Mouse (Mus musculus) regulatory T cell (primary cell): ENCODE measurements around the gene Unc45b.
"Not testable (repeated sequence)": the region's sequence is repeated elsewhere in the genome, so short reads cannot be mapped to it uniquely, and the experiment has no call there.

ENCODE experiments used
- in situ Hi-C: fragments of 300-600 bp; cut with MboI, MseI; formaldehyde crosslinking; loops from one replicate; pipeline ENCODE4 v1.15.1; 2025; ENCODE audit warnings: high pct_unique_total_duplicates

The Unc45b gene

GRCm38 (mm10) chr11:82891936-82892335 lies 18.4 kb upstream of the Unc45b start, which contains the start of gene Fndc8:
Fndc8 (plus strand) TSS chr11:82892124.
- in situ Hi-C loops: loop anchor here (5.0 kb wide), 2 partner anchors 145 to 265 kb away; no protein-coding TSS in a partner anchor

- in situ Hi-C loops: no loop called here
These were observed 12.9 kb upstream of the Unc45b start for GRCm38 (mm10) chr11:82897478-82897877.

- in situ Hi-C loops: no loop called here
These were observed 10.6 kb upstream of the Unc45b start for GRCm38 (mm10) chr11:82899720-82900119.

GRCm38 (mm10) chr11:82901606-82902310 lies 8.6 kb upstream of the Unc45b start:
- in situ Hi-C loops: no loop called here

- in situ Hi-C loops: no loop called here
These were observed 5.4 kb upstream of the Unc45b start for GRCm38 (mm10) chr11:82904952-82905351.

GRCm38 (mm10) chr11:82905816-82906215 lies 4.5 kb upstream of the Unc45b start:
- in situ Hi-C loops: no loop called here

GRCm38 (mm10) chr11:82907651-82908607 lies 2.4 kb upstream of the Unc45b start, which contains the start of gene Nle1:
Nle1 (minus strand) TSS chr11:82908411.
- in situ Hi-C loops: no loop called here

GRCm38 (mm10) chr11:82908608-82908989 lies 1.8 kb upstream of the Unc45b start:
- in situ Hi-C loops: no loop called here

GRCm38 (mm10) chr11:82910679-82911389 lies 484 bp downstream of the Unc45b start:
- in situ Hi-C loops: loop anchor here (5.0 to 10.0 kb wide), 2 partner anchors 51 to 284 kb away; partner anchors contain the start of gene Slfn3

GRCm38 (mm10) chr11:82914711-82915352 lies 4.5 kb downstream of the Unc45b start:
- in situ Hi-C loops: loop anchor here (5.0 to 10.0 kb wide), 2 partner anchors 47 to 280 kb away; partner anchors contain the start of gene Slfn3

GRCm38 (mm10) chr11:82920768-82921167 lies 10.4 kb downstream of the Unc45b start:
- in situ Hi-C loops: no loop called here

GRCm38 (mm10) chr11:82921691-82922090 lies 11.3 kb downstream of the Unc45b start:
- in situ Hi-C loops: no loop called here

- in situ Hi-C loops: not testable (repeated sequence)
These were observed 13.6 kb downstream of the Unc45b start for GRCm38 (mm10) chr11:82923910-82924309.

GRCm38 (mm10) chr11:82928897-82929632 lies 18.7 kb downstream of the Unc45b start:
- in situ Hi-C loops: loop anchor here (5.0 kb wide), 1 partner anchor 98 kb away; no protein-coding TSS in a partner anchor

GRCm38 (mm10) chr11:82929633-82929950 lies 19.2 kb downstream of the Unc45b start:
- in situ Hi-C loops: loop anchor here (5.0 kb wide), 1 partner anchor 98 kb away; no protein-coding TSS in a partner anchor

- in situ Hi-C loops: loop anchor here (10.0 kb wide), 1 partner anchor 684 kb away; no protein-coding TSS in a partner anchor
These were observed 20.1 kb downstream of the Unc45b start for GRCm38 (mm10) chr11:82930391-82930955.

GRCm38 (mm10) chr11:82931161-82931560 lies 20.8 kb downstream of the Unc45b start:
- in situ Hi-C loops: loop anchor here (10.0 kb wide), 1 partner anchor 684 kb away; no protein-coding TSS in a partner anchor

- in situ Hi-C loops: loop anchor here (10.0 kb wide), 1 partner anchor 683 kb away; no protein-coding TSS in a partner anchor
These were observed 21.5 kb downstream of the Unc45b start for GRCm38 (mm10) chr11:82931671-82932450.

GRCm38 (mm10) chr11:82933186-82933585 lies 22.8 kb downstream of the Unc45b start:
- in situ Hi-C loops: loop anchor here (10.0 kb wide), 1 partner anchor 682 kb away; no protein-coding TSS in a partner anchor
